Mouse (Mus musculus) kidney, adult 2 months (tissue): ENCODE results near the gene Tfcp2l1.

ENCODE experiments used
- CTCF ChIP-seq: fragments of 200-500 bp; conservative IDR thresholded peaks from 2 replicates; pipeline ENCODE4 v1.5.1; 2011; ENCODE audit warnings: low read depth, mild to moderate bottlenecking, control low read depth, low read length, moderate library complexity, mixed read lengths; ENCODE audit not compliant: insufficient read depth, insufficient read length
- POLR2A ChIP-seq: fragments of 200-500 bp; IDR thresholded peaks from one replicate; pipeline ENCODE4 v1.6.1; 2011; ENCODE audit warnings: low read depth, low read length, control low read depth

GRCm38 (mm10) chr1:118645701-118646100 lies 18.0 kb downstream of the Tfcp2l1 start:
- no peak for TF ChIP-seq POLR2A
- no peak for TF ChIP-seq CTCF
